Mouse (Mus musculus) heart, adult 2 months (tissue): ENCODE measurements around the gene Gpr62. TPM values are rescaled to one million over a fixed set of nuclear protein-coding genes. Genes with fewer than 3 reads are reported as not detected.

Source experiments
- DNase-seq, 2 experiments: peaks; one replicate each; pipeline ENCODE4 v3.0.0; 2021
- H3K27ac ChIP-seq: fragments of 200-600 bp; 2 replicates; pipeline ENCODE4 v1.8.1; 2022
- H3K27me3 ChIP-seq: fragments of 200-500 bp; 2 replicates; pipeline ENCODE4 v1.6.1; 2012; ENCODE audit warnings: mild to moderate bottlenecking, low read length, inconsistent platforms, mixed read lengths; ENCODE audit not compliant: control insufficient read depth, insufficient read depth
- H3K36me3 ChIP-seq: fragments of 200-500 bp; 2 replicates; pipeline ENCODE4 v1.6.1; 2012; ENCODE audit warnings: low read length, inconsistent platforms; ENCODE audit not compliant: control insufficient read depth, insufficient read depth
- H3K4me1 ChIP-seq: fragments of 200-500 bp; 2 replicates; pipeline ENCODE4 v1.6.1; 2011; ENCODE audit warnings: low read length; ENCODE audit not compliant: control insufficient read depth, insufficient read depth
- H3K4me3 ChIP-seq: fragments of 200-600 bp; 2 replicates; pipeline ENCODE4 v1.8.1; 2022
- H3K79me2 ChIP-seq: fragments of 200-500 bp; replicated peaks from 2 replicates; pipeline ENCODE4 v1.6.1; 2012; ENCODE audit warnings: mild to moderate bottlenecking, inconsistent platforms, low read length, moderate library complexity, mixed read lengths; ENCODE audit not compliant: control insufficient read depth, insufficient read depth
- H3K9ac ChIP-seq: fragments of 200-500 bp; 2 replicates; pipeline ENCODE4 v1.6.1; 2012; ENCODE audit warnings: low read depth, mild to moderate bottlenecking, control low read depth, inconsistent platforms, low read length, mixed read lengths
- CTCF ChIP-seq: fragments of 200-600 bp; IDR thresholded peaks from 2 replicates; pipeline ENCODE4 v1.8.1; 2022; ENCODE audit warnings: antibody characterized with exemption, mild to moderate bottlenecking, moderate library complexity
- EP300 ChIP-seq: fragments of 200-500 bp; IDR thresholded peaks from 2 replicates; pipeline ENCODE4 v1.6.1; 2011; ENCODE audit warnings: low read depth, low read length, control low read depth; ENCODE audit not compliant: insufficient read depth
- POLR2A ChIP-seq: fragments of 200-500 bp; IDR thresholded peaks from 2 replicates; pipeline ENCODE4 v1.6.1; 2011; ENCODE audit warnings: mild to moderate bottlenecking, low read depth, low read length, control low read depth; ENCODE audit not compliant: insufficient read depth
- whole genome bisulfite sequencing: fragments of 180-500 bp; shearing (Covaris S2); methylation state at CpG from one replicate; pipeline ENCODE4 v1.1.7; 2018; 5-methylcytosine and 5-hydroxymethylcytosine counted together
- intact Hi-C: fragments of 180-260 bp; cut with DNase I; formaldehyde crosslinking; loops from one replicate; pipeline ENCODE4 v1.15.1; 2025
- polyA plus RNA-seq: library from polyadenylated mRNA; depleted of rRNA; stranded (reverse); fragments of >200 nt; gene quantifications from 2 replicates; pipeline ENCODE4 v1.2.3, GENCODE M21; 2012
- total RNA-seq, 2 experiments: library from RNA; stranded (reverse); gene quantifications; 2 replicates each; pipeline ENCODE4 v1.2.3; 2021

Gpr62 gene
- total and polyA plus RNA-seq, 3 experiments = not detected

DNA sequence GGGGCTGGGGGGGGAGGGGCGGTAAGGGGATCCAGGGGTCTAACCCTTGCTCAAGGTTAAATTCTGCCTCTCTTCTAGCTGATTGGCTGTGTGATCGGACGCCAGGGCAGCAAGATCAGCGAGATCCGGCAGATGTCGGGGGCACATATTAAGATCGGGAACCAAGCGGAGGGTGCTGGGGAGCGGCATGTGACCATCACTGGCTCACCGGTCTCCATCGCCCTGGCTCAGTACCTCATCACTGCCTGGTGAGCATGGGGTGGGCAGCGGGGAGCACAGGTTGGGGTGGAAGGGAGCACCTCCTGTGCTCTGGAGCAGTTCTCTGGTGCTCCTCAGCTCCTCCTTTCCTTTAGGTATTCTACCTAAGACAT is 3.3 kb downstream of the Gpr62 start:
- H3K27ac ChIP-seq = no peak overlapping the region
- no peaks in the 10 kb centered on the region for H3K27me3 ChIP-seq
- H3K9ac ChIP-seq = no peak overlapping the region
- peaks cover 3% of the 10 kb centered on the region; the same call in 1 of the 2 replicates for H3K4me1 ChIP-seq
- no peak for TF ChIP-seq POLR2A
- DNase-seq = no peak
- H3K4me3 ChIP-seq = no peak overlapping the region
- 0 out of 2 replicates have a peak, but pooled peaks cover 2% of the 10 kb centered on the region for H3K79me2 ChIP-seq
- H3K36me3 ChIP-seq = no peaks in the 10 kb centered on the region
- WGBS = 96% methylated on average over 12 of the region's 12 CpGs
- intact Hi-C loops = no loop called here

DNA sequence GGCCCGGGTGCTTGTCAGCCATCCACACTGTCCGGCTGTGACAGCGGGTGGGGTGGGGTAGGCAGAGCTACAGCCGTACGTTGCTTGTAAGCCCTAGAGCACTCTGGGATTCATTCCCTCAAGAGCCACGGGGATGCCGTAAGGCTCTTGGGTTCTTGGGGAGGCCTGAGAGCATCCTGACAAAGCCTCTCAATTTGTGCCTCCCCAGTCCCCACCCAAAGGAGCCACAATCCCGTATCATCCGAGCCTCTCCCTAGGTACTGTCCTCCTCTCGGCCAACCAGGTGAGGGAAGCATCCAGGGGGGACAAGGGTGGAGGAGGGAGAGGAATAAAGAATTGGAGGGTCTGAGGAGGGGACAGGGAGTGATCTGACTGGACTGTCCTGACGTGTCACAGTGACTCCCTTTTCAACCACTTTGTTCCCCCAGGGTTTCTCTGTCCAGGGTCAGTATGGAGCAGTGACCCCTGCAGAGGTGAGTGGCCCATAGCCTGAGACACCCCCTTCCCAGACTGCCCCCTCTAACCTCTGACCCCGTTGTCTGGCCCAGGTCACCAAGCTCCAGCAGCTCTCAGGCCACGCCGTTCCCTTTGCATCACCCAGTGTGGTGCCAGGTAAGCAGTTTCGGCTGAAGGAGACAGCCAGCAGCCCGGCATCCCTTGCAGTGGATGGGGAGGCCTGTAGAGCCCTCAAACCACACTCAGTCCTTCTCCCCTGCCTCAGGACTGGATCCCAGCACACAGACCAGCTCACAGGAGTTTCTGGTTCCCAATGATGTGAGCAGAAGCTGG is 3.9 kb downstream of the Gpr62 start:
- no peak for DNase-seq
- no peak for TF ChIP-seq POLR2A
- no peak for TF ChIP-seq EP300
- TF ChIP-seq CTCF = no peak
- WGBS = 87% methylated on average over 16 of the region's 16 CpGs
- Histone ChIP-seq H3K27ac (no peak overlapping the region), H3K9ac (no peak overlapping the region), H3K27me3 (no peaks in the 10 kb centered on the region), H3K4me3 (no peak overlapping the region), H3K79me2 (0 out of 2 replicates have a peak, but pooled peaks cover 2% of the 10 kb centered on the region), H3K4me1 (peaks cover 3% of the 10 kb centered on the region; the same call in 1 of the 2 replicates), H3K36me3 (no peaks in the 10 kb centered on the region)
- intact Hi-C loops = no loop called here

DNA sequence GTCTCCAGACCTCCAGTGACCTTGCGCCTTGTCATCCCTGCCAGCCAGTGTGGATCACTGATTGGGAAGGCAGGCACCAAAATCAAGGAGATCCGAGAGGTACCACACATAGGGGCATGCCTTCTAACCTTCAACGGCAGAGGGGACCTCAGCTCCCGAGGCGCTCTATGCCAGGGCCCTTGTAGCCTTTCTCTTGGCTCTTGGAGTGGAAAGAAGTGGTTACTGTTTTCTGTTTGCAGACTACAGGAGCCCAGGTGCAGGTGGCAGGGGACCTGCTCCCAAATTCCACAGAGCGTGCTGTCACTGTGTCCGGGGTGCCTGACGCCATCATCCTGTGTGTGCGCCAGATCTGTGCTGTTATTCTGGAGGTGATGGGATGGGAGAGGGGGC is 4.7 kb downstream of the Gpr62 start:
- no peaks in the 10 kb centered on the region for H3K36me3 ChIP-seq
- intact Hi-C loops = no loop called here
- 95% methylated on average over 9 of the region's 9 CpGs for WGBS

DNA sequence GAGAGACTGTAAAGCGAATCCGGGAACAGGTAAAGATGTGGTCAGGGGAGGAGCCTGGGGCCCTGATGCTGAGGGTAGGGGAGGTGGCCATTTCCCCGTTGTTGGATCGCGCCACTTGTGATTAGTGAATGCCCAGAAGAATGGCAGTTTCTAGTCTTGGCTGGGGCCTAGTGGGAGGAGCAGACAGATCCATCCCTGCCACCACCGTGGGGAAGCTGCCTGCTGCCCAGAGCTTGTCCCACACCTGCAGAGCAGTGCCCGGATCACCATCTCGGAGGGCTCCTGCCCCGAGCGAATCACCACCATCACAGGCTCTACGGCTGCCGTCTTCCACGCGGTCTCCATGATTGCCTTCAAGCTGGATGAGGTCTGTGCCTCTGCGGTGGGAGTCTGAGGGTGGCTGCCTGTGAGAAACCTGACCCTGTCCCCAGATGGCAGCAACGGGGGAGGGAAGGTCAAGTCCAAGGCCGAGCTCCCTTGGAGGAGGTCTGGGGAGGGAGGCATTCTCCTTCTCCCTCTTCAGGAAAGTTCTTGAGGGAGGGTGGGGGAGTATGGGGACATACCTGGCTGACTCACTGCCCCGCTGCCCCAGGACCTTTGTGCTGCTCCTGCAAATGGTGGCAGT is 5.2 kb downstream of the Gpr62 start:
- no peak overlapping the region for H3K9ac ChIP-seq
- TF ChIP-seq CTCF = no peak
- TF ChIP-seq EP300 = no peak
- no peak for TF ChIP-seq POLR2A
- H3K27me3 ChIP-seq = no peaks in the 10 kb centered on the region
- intact Hi-C loops = no loop called here
- DNase-seq = no peak
- WGBS = 82% methylated on average over 18 of the region's 18 CpGs
- no peak overlapping the region for H3K27ac ChIP-seq
- 0 out of 2 replicates have a peak, but pooled peaks cover 2% of the 10 kb centered on the region for H3K79me2 ChIP-seq
- H3K4me1 ChIP-seq = peaks cover 3% of the 10 kb centered on the region; the same call in 1 of the 2 replicates
- H3K36me3 ChIP-seq = no peaks in the 10 kb centered on the region
- H3K4me3 ChIP-seq = no peak overlapping the region

More for the DNA sequence above, 4.7 kb downstream of the Gpr62 start:
- Histone ChIP-seq H3K4me1 (peaks cover 3% of the 10 kb centered on the region; the same call in 1 of the 2 replicates), H3K79me2 (0 out of 2 replicates have a peak, but pooled peaks cover 2% of the 10 kb centered on the region), H3K27ac (no peak overlapping the region), H3K9ac (no peak overlapping the region), H3K4me3 (no peak overlapping the region), H3K27me3 (no peaks in the 10 kb centered on the region)
- no peak for DNase-seq
- TF ChIP-seq CTCF (no peak), EP300 (no peak), POLR2A (no peak)

DNA sequence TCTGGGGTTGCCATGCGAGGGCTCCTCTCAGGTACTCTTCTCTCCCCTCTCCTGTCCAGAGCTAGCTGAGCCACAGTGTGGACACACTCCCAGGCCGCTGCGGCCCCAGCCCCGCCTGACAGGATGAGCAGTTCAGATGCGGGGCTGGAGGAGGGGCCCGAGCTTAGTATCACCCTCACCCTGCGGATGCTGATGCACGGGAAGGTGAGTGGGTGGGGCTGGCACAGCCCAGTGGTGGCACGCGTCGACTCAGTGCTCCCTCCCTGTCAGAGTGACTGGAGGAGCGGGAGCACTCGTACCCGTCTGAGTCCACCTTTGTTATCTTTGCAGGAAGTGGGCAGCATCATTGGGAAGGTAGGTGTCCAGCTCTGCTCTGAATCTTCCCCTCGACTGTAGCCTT is 5.8 kb downstream of the Gpr62 start:
- H3K27ac ChIP-seq = no peak overlapping the region
- no peak overlapping the region for H3K4me3 ChIP-seq
- 76% methylated on average over 15 of the region's 15 CpGs for WGBS
- DNase-seq = no peak
- H3K9ac ChIP-seq = no peak overlapping the region
- H3K79me2 ChIP-seq = 0 out of 2 replicates have a peak, but pooled peaks cover 2% of the 10 kb centered on the region
- TF ChIP-seq CTCF = no peak
- no peak for TF ChIP-seq POLR2A
- TF ChIP-seq EP300 = no peak
- intact Hi-C loops = no loop called here
- no peaks in the 10 kb centered on the region for H3K36me3 ChIP-seq
- H3K27me3 ChIP-seq = no peaks in the 10 kb centered on the region
- H3K4me1 ChIP-seq = peaks cover 3% of the 10 kb centered on the region; the same call in 1 of the 2 replicates

DNA sequence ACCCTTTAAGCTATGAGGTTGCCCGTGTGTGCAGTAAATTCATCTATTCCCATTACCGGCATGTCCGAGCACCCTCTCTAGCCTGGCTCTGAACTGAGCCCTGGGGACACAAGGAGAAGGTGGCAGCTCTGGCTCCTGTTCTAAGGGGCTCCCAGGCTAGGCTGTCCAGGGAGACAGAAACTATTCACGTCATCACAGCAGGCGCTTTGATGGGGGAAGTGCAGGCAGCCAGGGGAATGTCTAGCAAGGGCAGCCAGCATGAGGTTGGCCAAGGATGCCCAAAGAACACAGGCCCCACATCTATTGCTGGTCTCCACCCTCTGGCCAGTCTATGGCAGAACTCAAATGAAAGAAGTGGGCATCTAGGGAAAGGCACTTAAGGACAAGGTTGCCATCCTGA is 7.8 kb downstream of the Gpr62 start:
- 61% methylated on average over 5 of the region's 5 CpGs for WGBS
- H3K27ac ChIP-seq = peak overlapping the region; percentile 82
- no peak overlapping the region for H3K9ac ChIP-seq
- 0 out of 2 replicates have a peak, but pooled peaks cover 2% of the 10 kb centered on the region for H3K79me2 ChIP-seq
- H3K4me3 ChIP-seq = no peak overlapping the region
- no peaks in the 10 kb centered on the region for H3K27me3 ChIP-seq
- peaks cover 10% of the 10 kb centered on the region for H3K4me1 ChIP-seq
- intact Hi-C loops = no loop called here
- TF ChIP-seq EP300 = 0 out of 2 replicates have a peak, but pooled peaks have one; percentile 60
- TF ChIP-seq CTCF = peak; percentile 12; the same call in 1 of the 2 replicates
- TF ChIP-seq POLR2A = peak; percentile 48; the same call in 1 of the 2 replicates
- H3K36me3 ChIP-seq = no peaks in the 10 kb centered on the region
- peak in 1 of 2 experiments; percentile 77 for DNase-seq
